Mouse (Mus musculus): ENCODE results near the gene Man2c1. TPM values are rescaled to one million over a fixed set of nuclear protein-coding genes. Genes with fewer than 3 reads are reported as not detected.

The Man2c1 gene
- polyA plus RNA-seq, 1 experiment from 2014 or later: 73.7 TPM

- H3K4me1 ChIP-seq: peaks cover 5% of the 10 kb centered on the region
- no peaks in the 10 kb centered on the region for H3K27me3 ChIP-seq (ENCODE audit: insufficient read depth, poor library complexity, severe bottlenecking)
- DNase-seq (ENCODE audit: low spot score): no peak
- WGBS: 36% methylated on average over 2 of the region's 2 CpGs
- H3K36me3 ChIP-seq: no peaks in the 10 kb centered on the region
- no peak overlapping the region for H3K27ac ChIP-seq
- no peaks in the 10 kb centered on the region for H3K9me3 ChIP-seq
- no peak overlapping the region for H3K4me3 ChIP-seq
Measured at GRCm38 (mm10) chr9:57163137-57163536, 32.6 kb downstream of the Man2c1 start.

- H3K27ac ChIP-seq: no peak overlapping the region
- H3K4me1 ChIP-seq: no peaks in the 10 kb centered on the region
- H3K4me3 ChIP-seq: no peak overlapping the region
- H3K9me3 ChIP-seq: no peaks in the 10 kb centered on the region
- H3K27me3 ChIP-seq (ENCODE audit: insufficient read depth, poor library complexity, severe bottlenecking): no peaks in the 10 kb centered on the region
- DNase-seq (ENCODE audit: low spot score): no peak
- 85% methylated on average over 2 of the region's 2 CpGs for WGBS
- H3K36me3 ChIP-seq: no peaks in the 10 kb centered on the region
Measured at GRCm38 (mm10) chr9:57166173-57166572, 35.7 kb downstream of the Man2c1 start.

- DNase-seq (ENCODE audit: low spot score): no peak
- Histone ChIP-seq H3K27ac (no peak overlapping the region), H3K27me3 (ENCODE audit: insufficient read depth, poor library complexity, severe bottlenecking) (no peaks in the 10 kb centered on the region), H3K36me3 (no peaks in the 10 kb centered on the region), H3K9me3 (no peaks in the 10 kb centered on the region), H3K4me1 (no peaks in the 10 kb centered on the region), H3K4me3 (no peak overlapping the region)
- WGBS: 77% methylated on average over 5 of the region's 5 CpGs
Measured at GRCm38 (mm10) chr9:57168411-57168810, 37.9 kb downstream of the Man2c1 start.

Other genes with a start within 250 kb of the Man2c1 start
- gene Snx33, start 202.3 kb upstream of the Man2c1 start, polyA plus RNA-seq (2016; fragmentation: Nextera tagmentation; extraction: Ambion mirVana): 8.0 and 8.1 TPM in 2 replicates
- gene Imp3, start 193.2 kb upstream of the Man2c1 start, polyA plus RNA-seq (2016; fragmentation: Nextera tagmentation; extraction: Ambion mirVana): 54.8 and 65.1 TPM in 2 replicates
- 24.4 and 27.4 TPM in 2 replicates for gene Snupn, start 179.8 kb upstream of the Man2c1 start, polyA plus RNA-seq (2016; fragmentation: Nextera tagmentation; extraction: Ambion mirVana)
- gene Ptpn9, start 135.8 kb upstream of the Man2c1 start, polyA plus RNA-seq (2016; fragmentation: Nextera tagmentation; extraction: Ambion mirVana): 15.6 and 23.4 TPM in 2 replicates
- 36.2 and 38.1 TPM in 2 replicates for gene Sin3a, start 58.6 kb upstream of the Man2c1 start, polyA plus RNA-seq (2016; fragmentation: Nextera tagmentation; extraction: Ambion mirVana)
- 4.5 TPM in 2 replicates for gene Neil1, start 17.6 kb downstream of the Man2c1 start, polyA plus RNA-seq (2016; fragmentation: Nextera tagmentation; extraction: Ambion mirVana)
- 79.9 and 92.8 TPM in 2 replicates for gene Commd4, start 27.6 kb downstream of the Man2c1 start, polyA plus RNA-seq (2016; fragmentation: Nextera tagmentation; extraction: Ambion mirVana)
- not detected in 2 replicates for gene Trcg1, start 105.9 kb downstream of the Man2c1 start, polyA plus RNA-seq (2016; fragmentation: Nextera tagmentation; extraction: Ambion mirVana)
- gene 1700017B05Rik, start 131.9 kb downstream of the Man2c1 start, polyA plus RNA-seq (2016; fragmentation: Nextera tagmentation; extraction: Ambion mirVana): 22.7 and 31.3 TPM in 2 replicates

Data from heart, embryonic 10.5 days (tissue).